Mouse (Mus musculus): ENCODE results near the gene Slc38a10. TPM values are rescaled to one million over a fixed set of nuclear protein-coding genes. Genes with fewer than 3 reads are reported as not detected.

Gene Slc38a10
- polyA plus RNA-seq, 1 experiment from 2014 or later: 94.5 TPM

DNA sequence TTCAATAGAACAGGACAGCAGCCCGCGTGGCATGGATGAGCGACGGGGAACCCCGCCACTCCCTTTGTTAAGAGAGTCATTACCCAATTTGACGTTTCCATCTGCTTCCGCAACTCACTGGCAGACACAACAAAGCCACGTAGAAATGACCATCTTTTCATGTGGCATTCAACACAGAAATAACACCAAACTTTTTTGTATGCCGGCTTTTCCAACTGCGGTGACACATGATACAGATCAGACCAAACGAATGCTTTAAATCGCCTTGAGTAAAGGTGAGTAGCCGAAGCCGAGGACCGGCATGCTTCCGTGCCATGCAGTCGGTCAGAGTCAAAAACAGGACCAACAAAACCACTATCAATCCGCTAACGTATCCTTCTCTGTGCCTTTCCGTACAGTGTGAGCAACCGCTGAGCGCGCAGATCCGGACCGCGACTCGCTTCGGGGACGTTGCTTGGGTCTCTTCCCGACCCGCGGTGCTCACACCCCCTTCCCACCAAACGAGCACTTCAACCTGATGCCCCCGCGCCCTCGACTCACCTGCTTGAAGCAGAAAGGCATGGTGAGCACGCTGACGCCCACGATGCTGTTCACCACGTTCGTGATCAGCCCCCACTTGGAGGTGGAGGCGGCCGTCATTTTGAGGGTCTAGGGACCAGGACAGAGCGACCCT, 570 bp downstream of the Slc38a10 start:
- H3K36me3 ChIP-seq: peaks cover 17% of the 10 kb centered on the region
- peak overlapping the region; percentile 76 for H3K4me3 ChIP-seq
- under 1% methylated on average over 44 of the region's 44 CpGs for WGBS
- peak; percentile 34 for ATAC-seq (ENCODE audit: low FRiP score, low read depth)
- H3K4me1 ChIP-seq: peaks cover 15% of the 10 kb centered on the region
- peaks cover 3% of the 10 kb centered on the region; the same call in 1 of the 2 replicates for H3K9me3 ChIP-seq
- peak overlapping the region; percentile 84 for H3K9ac ChIP-seq
- no peaks in the 10 kb centered on the region for H3K27me3 ChIP-seq
- H3K4me2 ChIP-seq (replicated peaks): peak overlapping the region; percentile 77
- H3K27ac ChIP-seq: peak overlapping the region; percentile 34; the same call in 1 of the 2 replicates

DNA sequence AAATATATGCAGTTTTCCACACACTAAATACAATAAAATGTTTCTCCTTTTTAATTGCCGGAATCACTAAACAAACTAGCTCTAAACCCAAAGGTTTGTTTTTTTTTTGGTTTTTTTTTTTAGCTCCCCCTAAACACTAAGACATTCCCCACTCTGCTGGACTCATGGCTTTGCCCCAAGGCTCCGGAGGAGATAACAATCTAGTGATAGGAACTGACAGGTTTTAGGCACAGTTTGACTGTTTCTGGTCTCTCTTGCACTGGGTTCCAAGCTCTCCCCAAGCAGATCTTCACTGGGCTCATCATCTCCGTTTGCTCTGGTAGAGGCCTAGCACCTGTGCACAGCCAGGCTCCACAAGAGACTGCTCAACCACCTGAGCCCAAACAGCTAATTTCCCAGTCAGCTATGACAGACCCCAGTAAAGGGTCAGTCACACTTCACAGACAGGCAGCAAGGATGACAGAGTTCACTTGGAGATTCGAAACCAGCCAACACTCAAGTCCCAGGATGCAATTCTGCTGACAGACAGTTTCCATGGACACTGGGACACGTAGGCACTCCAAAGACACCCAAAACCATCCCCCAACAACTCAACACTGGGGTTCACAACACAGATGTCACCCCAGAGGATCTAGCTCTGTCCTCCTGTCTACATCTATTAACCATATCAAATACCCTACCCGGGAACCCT, 1.5 kb downstream of the Slc38a10 start:
- Histone ChIP-seq H3K4me2 (replicated peaks) (peak overlapping the region; percentile 77), H3K36me3 (peaks cover 24% of the 10 kb centered on the region), H3K9me3 (no peaks in the 10 kb centered on the region), H3K4me3 (peak overlapping the region; percentile 76), H3K27ac (no peak overlapping the region), H3K4me1 (peaks cover 15% of the 10 kb centered on the region), H3K9ac (peak overlapping the region; percentile 84), H3K27me3 (no peaks in the 10 kb centered on the region)
- ATAC-seq (ENCODE audit: low FRiP score, low read depth): no peak
- WGBS: 50% methylated on average over 6 of the region's 6 CpGs

GRCm38 (mm10) chr11:120148201-120148855, 2.8 kb downstream of the Slc38a10 start:
- WGBS: 87% methylated on average over 8 of the region's 8 CpGs
- peaks cover 18% of the 10 kb centered on the region for H3K4me1 ChIP-seq
- no peak overlapping the region for H3K4me2 ChIP-seq (replicated peaks)
- no peak overlapping the region for H3K27ac ChIP-seq
- H3K36me3 ChIP-seq: peaks cover 30% of the 10 kb centered on the region
- no peak overlapping the region for H3K4me3 ChIP-seq
- ATAC-seq (ENCODE audit: low FRiP score, low read depth): no peak
- H3K27me3 ChIP-seq: no peaks in the 10 kb centered on the region
- no peak overlapping the region; the same call in 1 of the 2 replicates for H3K9ac ChIP-seq
- no peaks in the 10 kb centered on the region for H3K9me3 ChIP-seq

- Histone ChIP-seq H3K4me1 (peaks cover 3% of the 10 kb centered on the region; the same call in 1 of the 2 replicates), H3K27ac (no peak overlapping the region; the same call in 1 of the 2 replicates), H3K9ac (no peak overlapping the region), H3K27me3 (no peaks in the 10 kb centered on the region), H3K9me3 (no peaks in the 10 kb centered on the region), H3K4me2 (replicated peaks) (no peak overlapping the region), H3K4me3 (no peak overlapping the region), H3K36me3 (peaks cover 49% of the 10 kb centered on the region)
- 80% methylated on average over 13 of the region's 13 CpGs for WGBS
- no peak for ATAC-seq (ENCODE audit: low FRiP score, low read depth)
Observed at GRCm38 (mm10) chr11:120143708-120144497, 7.2 kb downstream of the Slc38a10 start.

DNA sequence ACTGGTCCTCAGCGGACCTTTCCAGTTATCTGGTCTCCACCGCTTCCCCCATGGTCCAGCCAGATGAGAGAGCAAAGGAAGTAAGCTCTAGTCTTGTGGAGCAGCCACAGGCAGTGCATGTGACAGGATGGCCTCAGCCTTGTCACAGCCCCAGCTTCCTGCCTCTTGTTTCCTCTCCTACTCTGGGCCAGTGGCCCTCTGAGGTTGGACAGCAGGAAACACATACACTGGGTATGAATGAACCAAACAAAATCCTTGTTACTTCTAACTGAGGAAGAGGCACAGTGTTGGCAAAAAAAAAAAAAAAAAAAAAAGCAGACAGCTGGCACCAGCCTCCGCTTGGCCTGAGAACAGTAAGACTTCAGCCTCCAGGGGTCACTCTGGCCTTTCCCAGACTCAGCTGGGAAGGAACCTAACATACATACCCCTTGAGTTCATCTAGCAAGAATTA, 8.5 kb downstream of the Slc38a10 start:
- no peak overlapping the region for H3K9ac ChIP-seq
- H3K9me3 ChIP-seq: no peaks in the 10 kb centered on the region
- H3K27ac ChIP-seq: peak overlapping the region; percentile 39; the same call in 1 of the 2 replicates
- H3K36me3 ChIP-seq: peaks cover 60% of the 10 kb centered on the region
- H3K4me3 ChIP-seq: no peak overlapping the region
- 77% methylated on average over 3 of the region's 3 CpGs for WGBS
- no peak overlapping the region for H3K4me2 ChIP-seq (replicated peaks)
- H3K27me3 ChIP-seq: no peaks in the 10 kb centered on the region
- ATAC-seq (ENCODE audit: low FRiP score, low read depth): no peak
- H3K4me1 ChIP-seq: peaks cover 13% of the 10 kb centered on the region

DNA sequence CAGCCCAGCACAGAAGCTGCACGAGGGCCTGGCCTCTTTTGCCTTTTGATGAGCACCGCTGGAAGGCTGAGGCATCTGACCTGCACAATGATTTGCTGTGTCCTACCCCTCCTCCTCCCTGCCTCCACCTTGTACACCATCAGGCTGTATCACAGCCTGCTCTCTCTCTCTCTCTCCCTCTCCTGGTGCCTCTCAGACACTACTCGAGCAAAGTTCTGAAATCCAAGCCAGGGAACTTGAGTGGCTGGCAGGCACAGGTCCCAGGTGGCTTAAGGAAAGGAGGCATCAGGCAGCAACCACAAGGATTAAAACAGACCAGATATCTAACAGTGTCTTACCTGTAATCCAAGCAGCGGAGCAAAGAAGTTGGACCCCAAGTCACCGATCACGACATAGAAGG, 10.9 kb downstream of the Slc38a10 start:
- peaks cover 54% of the 10 kb centered on the region for H3K36me3 ChIP-seq
- H3K27me3 ChIP-seq: no peaks in the 10 kb centered on the region
- H3K4me1 ChIP-seq: peaks cover 14% of the 10 kb centered on the region
- WGBS: 70% methylated on average over 6 of the region's 6 CpGs
- ATAC-seq (ENCODE audit: low FRiP score, low read depth): no peak
- H3K27ac ChIP-seq: no peak overlapping the region
- H3K9me3 ChIP-seq: no peaks in the 10 kb centered on the region
- H3K4me2 ChIP-seq (replicated peaks): no peak overlapping the region
- H3K4me3 ChIP-seq: no peak overlapping the region
- H3K9ac ChIP-seq: no peak overlapping the region

- 85% methylated on average over 10 of the region's 10 CpGs for WGBS
Observed at GRCm38 (mm10) chr11:120139309-120139731, 11.8 kb downstream of the Slc38a10 start.

DNA sequence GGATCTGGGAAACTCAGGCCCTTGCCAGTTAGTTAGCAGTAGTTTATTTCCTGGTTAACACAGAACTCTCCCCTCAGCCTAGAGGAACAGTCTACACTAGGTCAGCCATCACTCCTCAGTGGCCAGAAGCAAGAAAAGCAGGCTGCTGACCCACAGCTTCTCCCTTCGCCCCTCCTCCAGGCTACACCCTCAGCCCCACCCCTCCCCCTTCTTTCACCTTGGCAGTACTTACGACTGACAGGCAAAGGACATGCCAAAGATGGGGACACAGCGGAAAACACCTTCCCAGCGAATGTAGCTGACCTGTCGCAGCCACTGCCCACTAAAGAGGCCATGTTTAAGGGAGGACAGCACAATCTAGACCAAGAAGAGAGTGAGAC, 13.5 kb downstream of the Slc38a10 start:
- Histone ChIP-seq H3K9ac (no peak overlapping the region), H3K4me3 (no peak overlapping the region), H3K27me3 (no peaks in the 10 kb centered on the region), H3K4me2 (replicated peaks) (no peak overlapping the region), H3K9me3 (no peaks in the 10 kb centered on the region), H3K4me1 (peaks cover 12% of the 10 kb centered on the region), H3K27ac (no peak overlapping the region), H3K36me3 (peaks cover 66% of the 10 kb centered on the region)
- 37% methylated on average over 5 of the region's 5 CpGs for WGBS
- ATAC-seq (ENCODE audit: low FRiP score, low read depth): no peak

More at GRCm38 (mm10) chr11:120139309-120139731, 11.8 kb downstream of the Slc38a10 start:
- Histone ChIP-seq H3K4me3 (no peak overlapping the region), H3K9me3 (no peaks in the 10 kb centered on the region), H3K9ac (no peak overlapping the region), H3K4me1 (peaks cover 14% of the 10 kb centered on the region), H3K27ac (no peak overlapping the region), H3K27me3 (no peaks in the 10 kb centered on the region), H3K4me2 (replicated peaks) (no peak overlapping the region), H3K36me3 (peaks cover 59% of the 10 kb centered on the region)
- ATAC-seq (ENCODE audit: low FRiP score, low read depth): no peak

- H3K9me3 ChIP-seq: no peaks in the 10 kb centered on the region
- ATAC-seq (ENCODE audit: low FRiP score, low read depth): no peak
- H3K4me1 ChIP-seq: peaks cover 12% of the 10 kb centered on the region
- 80% methylated on average over 23 of the region's 23 CpGs for WGBS
- no peaks in the 10 kb centered on the region for H3K27me3 ChIP-seq
- no peak overlapping the region for H3K9ac ChIP-seq
- peaks cover 72% of the 10 kb centered on the region for H3K36me3 ChIP-seq
- no peak overlapping the region for H3K4me3 ChIP-seq
- no peak overlapping the region for H3K27ac ChIP-seq
- no peak overlapping the region for H3K4me2 ChIP-seq (replicated peaks)
Observed at GRCm38 (mm10) chr11:120136796-120137624, 14.1 kb downstream of the Slc38a10 start.

DNA sequence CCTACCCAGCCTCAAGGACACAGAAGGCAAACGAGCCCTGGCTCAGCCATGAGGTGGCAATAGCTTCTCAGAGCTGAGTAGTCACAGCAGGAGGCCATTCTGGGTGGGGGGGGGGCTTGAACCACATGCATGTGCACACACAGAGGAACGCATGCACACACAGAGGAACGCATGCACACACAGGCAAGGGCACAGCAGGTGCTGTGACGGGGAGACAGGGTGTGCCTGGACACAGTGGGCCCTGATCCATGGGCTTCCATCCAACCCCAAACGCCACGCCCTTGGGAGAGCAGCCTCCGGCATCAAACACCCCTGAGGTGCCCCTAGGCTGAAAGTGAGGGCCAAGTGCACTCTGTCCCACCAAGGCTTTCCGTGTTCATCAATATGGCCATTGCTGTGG, 15.0 kb downstream of the Slc38a10 start:
- WGBS: 84% methylated on average over 8 of the region's 8 CpGs
- Histone ChIP-seq H3K4me3 (no peak overlapping the region), H3K36me3 (peaks cover 77% of the 10 kb centered on the region), H3K4me1 (peaks cover 12% of the 10 kb centered on the region), H3K4me2 (replicated peaks) (no peak overlapping the region), H3K27ac (no peak overlapping the region), H3K9ac (no peak overlapping the region), H3K9me3 (no peaks in the 10 kb centered on the region), H3K27me3 (no peaks in the 10 kb centered on the region)
- no peak for ATAC-seq (ENCODE audit: low FRiP score, low read depth)
